Mouse (Mus musculus): ENCODE measurements around the gene Fam129c.
A peak's percentile ranks its signal among the peaks of the same experiment; 100 is the strongest.

Fam129c gene

DNA sequence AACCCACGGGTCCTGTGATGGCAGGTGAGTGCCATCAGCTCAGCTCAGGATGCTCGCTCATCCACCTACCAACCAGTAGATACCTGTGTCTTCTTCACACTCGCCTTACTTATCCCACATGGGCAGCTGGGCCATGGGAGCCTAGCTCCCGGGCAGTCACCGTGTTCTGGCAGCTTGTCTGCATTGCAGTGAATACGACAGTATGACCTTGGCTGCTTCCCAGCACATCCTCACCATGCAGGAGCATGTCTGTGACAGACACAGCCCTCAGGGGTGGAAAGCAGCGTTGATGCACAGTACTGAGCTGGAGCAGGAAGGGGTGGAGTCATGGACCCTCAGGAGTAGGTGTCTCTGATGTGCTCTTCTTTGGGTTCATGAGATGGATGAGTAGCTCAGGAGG lies 23.0 kb upstream of the Fam129c start:
- no peak for DNase-seq (ENCODE audit: low read depth, low spot score)

DNA sequence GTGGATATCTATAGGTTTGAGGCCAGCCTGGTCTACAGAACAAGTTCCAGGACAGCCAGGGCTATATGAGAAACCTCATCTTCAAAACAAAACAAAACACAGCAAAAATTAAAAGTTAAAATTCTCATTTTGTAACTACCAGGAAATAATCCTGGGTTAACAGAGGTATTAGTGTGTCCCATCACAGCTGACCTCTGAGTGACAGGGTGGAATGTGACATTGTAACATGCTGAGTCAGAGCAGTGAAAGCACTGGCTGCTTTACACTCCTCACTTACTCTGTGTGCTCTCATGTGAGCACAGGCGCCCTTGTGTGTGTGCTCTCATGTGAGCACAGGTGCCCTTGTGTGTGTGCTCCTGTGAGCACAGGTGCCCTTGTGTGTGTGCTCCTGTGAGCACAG lies 22.4 kb upstream of the Fam129c start:
- DNase-seq (ENCODE audit: low read depth, low spot score): no peak

DNA sequence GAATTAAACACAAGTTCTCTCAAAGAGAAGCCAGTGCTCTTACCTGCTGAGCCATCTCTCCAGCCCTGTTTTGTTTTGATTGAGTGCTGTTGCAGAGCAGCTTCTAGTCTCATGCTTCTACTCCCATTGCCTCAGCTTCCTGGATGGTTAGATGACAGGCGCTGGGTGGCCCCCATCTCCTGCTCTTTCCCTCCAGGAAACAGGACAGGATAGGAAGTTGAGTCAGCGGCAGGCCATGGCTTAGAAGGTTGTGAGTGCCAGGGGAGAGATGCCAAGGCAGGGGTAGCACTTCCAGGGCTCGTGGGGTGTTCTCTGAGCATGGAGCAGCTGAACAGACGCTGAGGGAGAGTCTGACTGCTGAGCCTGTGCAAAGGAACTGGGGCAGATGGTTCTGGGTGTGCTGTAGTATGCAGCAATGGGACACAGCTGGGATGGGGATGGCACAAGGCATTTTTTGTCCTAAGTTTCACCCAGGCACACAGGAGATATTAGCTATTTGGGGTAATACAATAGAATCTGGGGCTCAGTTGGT lies 19.5 kb upstream of the Fam129c start:
- DNase-seq (ENCODE audit: low read depth, low spot score): no peak

DNA sequence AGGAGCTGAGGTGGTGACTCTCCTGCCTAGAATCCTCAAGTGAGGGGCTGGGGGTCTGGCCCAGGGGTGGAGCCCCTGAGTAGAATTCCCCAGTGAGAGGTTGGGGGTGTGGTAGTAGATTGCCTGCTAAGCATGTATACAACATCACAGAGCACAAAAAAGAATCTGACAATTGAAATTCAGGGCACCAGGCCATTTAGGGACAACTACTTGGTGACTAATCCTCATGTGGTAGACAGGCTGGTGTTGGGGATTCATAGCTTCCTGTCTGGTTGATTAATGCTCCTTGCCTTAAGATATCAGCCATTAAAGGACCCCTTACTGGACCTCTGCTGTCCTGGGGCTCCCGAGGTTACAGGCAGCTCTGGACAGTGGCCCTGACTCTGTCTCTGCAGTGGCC lies 18.4 kb upstream of the Fam129c start:
- no peak for DNase-seq (ENCODE audit: low read depth, low spot score)

DNA sequence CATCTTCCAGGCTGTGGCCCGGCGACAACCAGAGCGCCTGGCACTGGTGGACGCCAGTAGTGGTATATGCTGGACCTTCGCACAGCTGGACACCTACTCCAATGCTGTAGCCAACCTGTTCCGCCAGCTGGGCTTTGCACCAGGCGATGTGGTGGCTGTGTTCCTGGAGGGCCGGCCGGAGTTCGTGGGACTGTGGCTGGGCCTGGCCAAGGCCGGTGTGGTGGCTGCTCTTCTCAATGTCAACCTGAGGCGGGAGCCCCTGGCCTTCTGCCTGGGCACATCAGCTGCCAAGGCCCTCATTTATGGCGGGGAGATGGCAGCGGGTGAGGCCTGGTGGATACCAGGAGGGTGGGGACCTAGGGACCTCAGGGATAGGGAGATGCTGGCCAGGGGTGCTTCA lies 18.0 kb upstream of the Fam129c start:
- no peak for DNase-seq (ENCODE audit: low read depth, low spot score)

DNA sequence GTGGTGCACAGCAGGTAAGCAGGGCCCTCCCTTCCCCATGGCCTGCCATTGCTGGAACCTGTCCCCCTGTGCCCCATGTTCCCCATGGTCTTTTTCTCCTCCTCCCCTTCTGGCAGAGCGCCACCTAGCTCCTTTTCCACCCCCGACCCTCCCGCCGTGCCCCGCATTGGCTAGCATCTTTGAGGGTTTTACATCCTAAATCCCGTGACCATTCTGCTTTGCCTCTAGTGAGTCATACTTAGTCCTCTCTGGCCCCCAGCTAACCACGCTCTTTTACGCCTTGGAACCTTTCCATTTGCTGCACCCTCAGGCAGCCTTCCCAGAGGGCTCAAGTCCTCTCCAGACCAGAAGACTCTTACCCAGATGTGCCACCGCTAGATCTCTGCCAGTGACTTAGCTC lies 17.2 kb upstream of the Fam129c start:
- no peak for DNase-seq (ENCODE audit: low read depth, low spot score)

DNA sequence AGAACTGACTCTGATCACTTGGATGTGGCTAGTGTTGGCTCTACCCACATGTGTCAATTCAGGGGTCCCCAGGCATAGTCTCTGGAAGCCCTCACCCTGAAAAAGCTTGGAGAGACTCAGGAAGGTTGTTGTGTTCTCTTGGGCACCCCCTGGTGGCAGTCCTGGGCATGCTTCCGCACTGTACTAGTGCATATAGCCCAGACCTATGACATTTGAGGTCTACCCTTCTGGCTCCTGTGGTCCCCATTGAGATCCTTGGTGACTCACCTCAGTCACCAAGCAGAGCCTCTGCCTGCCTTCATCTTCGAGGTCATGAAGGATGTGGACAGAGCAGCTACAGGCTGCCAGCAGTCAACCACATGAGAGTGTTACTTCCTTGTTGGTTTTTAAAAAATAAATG lies 10.6 kb upstream of the Fam129c start:
- no peak for DNase-seq (ENCODE audit: low read depth, low spot score)

DNA sequence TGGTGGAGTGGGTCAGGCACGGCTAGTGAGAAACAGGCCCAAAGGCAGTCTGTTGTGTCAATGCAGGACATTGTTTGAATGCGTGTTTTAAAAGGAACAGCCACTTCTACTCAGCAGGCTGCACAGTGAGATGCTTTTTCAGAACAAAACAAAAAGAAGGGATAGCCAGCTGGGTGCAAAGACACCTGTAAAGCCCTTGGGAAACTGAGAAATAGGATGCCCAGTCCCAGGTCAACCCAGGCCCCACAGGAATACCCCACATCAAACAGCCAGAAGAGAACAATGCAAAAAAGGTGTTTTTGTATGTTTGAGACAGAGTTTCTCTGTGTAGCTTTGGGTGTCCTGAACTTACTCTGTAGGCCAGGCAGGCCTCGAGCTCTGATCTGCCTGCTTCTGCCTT lies 8.7 kb upstream of the Fam129c start:
- DNase-seq (ENCODE audit: low read depth, low spot score): no peak

DNA sequence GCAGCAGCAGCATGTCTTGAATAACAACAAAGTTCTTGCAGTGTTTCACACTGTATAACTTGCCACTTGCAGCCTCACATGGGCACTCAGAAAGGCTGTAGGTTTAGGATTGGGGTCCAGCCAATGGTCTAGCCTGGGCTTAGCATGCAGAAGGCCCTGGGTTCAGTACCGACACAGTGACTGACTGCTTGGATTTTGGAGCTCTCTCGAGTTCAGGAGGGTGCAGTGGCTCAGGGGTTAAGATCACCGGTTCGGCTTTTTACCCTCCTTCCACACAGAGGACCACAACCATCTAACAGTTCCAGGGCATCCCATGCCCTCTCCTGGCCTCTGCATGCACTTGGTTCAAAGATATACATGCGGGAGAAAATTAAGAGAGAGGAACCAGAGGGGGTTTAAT lies 6.4 kb upstream of the Fam129c start:
- no peak for DNase-seq (ENCODE audit: low read depth, low spot score)

DNA sequence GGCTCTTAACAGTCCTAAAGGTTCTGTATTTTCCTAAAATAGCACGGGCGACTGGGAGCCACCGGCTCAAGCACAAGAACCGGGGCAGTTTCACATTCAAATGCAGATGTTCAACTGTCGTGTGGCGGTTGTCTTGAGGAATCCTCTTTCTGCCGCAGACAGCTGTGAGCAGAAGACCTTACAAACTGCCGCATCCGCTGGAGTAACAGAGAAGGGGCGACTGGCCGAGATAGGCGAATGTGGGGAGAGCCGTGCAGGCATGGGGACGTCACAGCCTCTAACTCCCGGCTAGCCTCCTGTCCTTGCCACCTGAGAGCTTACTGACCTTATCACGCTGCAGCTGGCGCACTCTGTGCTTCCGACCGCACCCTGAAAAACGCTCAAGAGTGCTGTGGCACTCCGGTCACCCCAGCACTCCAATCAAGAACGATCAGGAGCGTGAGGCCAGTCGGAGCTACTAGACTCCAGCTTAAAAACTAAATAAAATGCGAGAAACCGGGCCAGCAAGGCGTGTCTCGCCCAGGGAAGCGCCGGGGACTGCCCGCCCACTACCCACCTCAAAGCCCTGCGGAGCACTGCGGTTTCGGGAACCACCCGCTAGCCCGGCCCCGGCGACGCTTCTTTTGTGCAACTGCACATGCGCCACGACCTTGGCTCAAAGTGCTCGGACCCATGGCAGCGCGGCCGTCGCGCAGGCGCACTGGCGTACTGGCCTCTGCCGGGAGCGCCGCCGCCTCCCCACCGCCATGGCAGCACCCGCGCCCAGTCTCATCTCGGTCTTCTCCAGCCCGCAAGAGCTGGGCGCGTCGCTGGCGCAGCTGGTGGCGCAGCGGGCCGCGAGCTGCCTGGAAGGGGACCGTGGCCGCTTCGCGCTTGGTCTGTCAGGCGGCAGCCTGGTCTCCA lies 5.7 kb upstream of the Fam129c start, which contains the start of gene Pgls:
TSS of gene Pgls (plus strand) at position 706 of the 903 bp plus-strand sequence.
- DNase-seq (ENCODE audit: low read depth, low spot score): peak; percentile 87

DNA sequence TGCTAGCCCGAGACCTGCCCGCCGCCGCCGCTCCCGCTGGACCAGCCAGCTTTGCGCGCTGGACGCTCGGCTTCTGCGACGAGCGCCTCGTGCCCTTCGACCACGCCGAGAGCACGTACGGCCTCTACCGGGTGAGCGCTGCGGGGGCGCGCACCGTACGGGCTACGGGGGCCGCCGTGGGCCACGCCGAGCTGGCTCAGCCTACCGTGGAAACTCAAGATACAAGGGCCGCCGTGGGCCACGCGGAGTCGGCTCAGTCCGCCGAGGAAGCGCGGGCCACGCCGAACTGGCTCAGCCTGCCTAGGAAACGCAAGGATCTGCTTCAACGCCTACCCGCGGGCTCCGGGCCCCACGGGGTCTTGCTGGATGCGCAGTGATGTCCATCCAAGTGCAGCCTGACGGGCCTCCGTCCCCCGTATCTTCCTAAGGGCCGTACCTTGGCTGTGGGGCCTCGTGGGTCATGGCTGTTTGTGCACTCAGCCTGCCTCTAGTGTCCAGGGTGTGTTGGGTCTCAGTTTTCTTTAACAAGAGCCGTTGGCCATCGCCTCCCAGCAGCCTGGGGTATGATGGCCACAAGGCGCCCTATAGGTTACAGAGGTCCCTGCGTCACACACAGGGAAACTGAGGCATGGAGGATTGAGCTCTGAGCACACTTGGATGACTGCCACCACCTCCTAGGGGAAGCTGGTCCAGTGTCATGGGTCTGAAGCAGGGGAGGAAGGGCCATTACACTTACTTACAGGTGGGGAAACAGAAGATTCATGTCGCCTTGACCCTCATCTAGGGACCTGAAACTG lies 4.9 kb upstream of the Fam129c start:
- peak; percentile 56 for DNase-seq (ENCODE audit: low read depth, low spot score)

DNA sequence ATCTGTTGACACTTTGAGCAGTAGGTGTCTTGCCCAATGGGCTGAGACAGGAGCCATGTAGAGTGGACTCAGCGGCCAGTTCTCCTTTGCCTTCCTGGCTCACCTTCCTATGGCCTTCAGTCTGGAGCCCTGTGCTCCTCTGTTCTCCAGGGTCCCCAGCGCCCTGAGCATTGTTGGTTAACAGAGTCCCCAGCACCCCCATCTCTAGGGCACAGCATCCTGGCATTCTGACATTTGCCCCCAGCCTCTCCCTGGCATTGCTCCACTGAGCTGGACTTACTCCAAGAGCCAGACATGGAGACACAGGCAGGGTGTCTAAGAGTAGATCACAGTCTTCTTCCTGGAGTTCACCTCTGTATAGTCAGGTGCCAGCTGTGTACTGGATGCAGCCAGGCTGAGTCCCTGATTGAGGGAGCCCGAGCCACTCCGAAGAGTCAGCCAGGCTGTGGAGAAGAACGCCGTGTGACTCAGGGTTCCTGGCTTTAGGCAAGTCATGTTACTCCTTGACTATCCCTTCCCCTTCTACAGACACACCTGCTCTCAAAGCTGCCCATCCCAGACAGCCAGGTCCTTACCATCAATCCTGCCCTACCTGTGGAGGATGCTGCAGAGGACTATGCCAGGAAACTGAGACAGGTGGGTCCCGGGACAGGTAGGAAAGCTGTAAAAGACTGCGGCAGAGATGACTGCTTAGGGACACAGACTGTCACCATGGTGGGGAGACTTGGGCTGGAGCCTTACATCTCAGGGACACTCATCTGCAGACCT lies 3.7 kb upstream of the Fam129c start:
- DNase-seq (ENCODE audit: low read depth, low spot score): no peak

DNA sequence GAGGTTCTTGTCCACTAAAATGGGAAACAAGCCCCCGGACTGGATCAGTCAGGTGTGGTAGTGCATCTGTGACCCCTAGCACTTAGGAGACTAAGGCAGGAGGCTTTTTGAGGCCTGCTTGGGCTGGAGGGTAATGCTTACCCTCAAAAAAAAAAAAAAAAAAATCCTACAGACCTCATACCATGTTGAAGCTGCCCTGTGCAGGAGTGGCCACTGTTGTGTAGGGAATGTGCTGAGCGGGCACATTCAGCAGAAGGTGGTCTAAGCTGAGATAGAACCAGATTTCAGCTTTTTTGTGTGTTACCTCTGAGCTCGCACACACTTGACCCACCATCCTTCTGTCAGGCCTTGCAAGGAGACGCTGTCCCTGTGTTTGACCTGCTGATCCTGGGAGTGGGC lies 3.1 kb upstream of the Fam129c start:
- DNase-seq (ENCODE audit: low read depth, low spot score): no peak

DNA sequence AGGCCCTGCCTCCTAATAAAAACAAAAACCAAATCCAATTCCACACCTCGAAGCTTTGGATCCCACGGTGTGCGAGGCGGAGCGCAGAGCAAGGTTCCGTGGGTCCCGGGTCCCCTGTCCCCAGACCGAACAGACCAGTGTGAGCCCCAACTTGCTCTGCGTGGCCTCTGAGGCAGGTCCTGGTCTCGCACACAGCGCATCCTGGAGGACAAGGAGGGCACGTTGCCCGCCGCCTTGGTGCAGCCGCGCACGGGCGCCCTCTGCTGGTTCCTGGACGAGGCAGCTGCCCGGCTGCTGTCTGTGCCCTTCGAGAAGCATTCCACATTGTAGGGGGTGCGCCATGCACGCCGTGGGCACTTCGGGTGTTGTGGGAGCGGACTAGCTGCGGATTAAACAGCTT lies 1.6 kb upstream of the Fam129c start:
- DNase-seq (ENCODE audit: low read depth, low spot score): peak; percentile 63

DNA sequence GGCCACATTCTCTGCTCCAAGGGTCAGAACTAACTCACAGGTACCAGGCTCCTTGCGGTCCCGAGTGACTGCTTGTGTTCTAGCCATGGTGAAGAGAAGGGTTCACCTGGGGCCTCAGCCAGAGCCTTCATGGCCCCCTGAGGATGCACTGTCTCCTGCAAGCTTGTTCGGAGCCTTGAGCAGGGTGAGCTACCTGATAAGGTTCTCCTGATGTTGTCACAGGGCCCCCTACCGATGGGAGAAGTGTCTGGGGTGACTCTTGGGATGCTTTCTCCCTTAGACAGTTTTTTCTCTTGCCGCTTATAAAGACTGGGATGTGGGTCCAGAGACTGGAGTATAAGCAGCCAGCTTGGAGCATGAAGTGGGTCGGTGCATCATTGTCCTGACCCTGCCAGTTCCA lies 1.1 kb upstream of the Fam129c start:
- DNase-seq (ENCODE audit: low read depth, low spot score): no peak

DNA sequence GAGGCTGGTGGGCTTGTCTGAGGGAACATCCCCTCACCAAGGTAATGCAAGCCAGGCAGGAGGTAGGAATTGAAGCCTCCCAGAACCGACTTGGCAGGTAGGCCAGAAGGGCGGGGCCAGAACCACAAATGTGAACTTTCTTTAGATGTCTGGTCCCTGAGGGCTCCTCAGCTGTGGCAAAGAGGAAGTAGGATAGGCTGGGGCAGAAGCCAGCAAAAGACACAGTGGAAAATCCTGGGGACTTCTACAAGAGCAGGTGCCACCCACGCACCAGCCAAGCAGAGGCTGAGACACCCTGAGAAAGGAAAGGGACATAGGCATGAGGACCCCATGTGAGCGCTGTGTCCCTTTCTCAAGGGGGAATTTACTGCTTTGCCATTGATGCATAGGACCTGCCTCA lies 650 bp upstream of the Fam129c start:
- no peak for DNase-seq (ENCODE audit: low read depth, low spot score)

DNA sequence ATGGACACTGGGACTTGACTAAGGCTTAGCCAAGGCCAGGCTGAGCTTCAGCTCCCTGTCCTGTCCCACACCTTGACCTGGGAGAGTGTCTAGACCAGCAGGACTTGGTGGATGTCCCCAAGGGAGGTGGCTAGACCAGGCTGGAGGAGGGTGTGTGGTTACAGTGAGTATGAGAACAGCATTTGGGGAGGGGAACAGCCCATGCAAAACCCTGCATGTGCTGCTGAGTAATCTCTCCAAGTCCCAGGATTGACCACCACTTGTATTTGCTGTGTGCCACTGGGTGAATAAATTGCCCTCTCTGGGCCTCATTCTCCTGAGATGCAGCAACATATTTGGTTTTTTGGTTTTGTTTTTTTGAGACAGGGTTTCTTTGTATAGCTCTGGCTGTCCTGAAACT lies 927 bp downstream of the Fam129c start:
- DNase-seq (ENCODE audit: low read depth, low spot score): no peak

DNA sequence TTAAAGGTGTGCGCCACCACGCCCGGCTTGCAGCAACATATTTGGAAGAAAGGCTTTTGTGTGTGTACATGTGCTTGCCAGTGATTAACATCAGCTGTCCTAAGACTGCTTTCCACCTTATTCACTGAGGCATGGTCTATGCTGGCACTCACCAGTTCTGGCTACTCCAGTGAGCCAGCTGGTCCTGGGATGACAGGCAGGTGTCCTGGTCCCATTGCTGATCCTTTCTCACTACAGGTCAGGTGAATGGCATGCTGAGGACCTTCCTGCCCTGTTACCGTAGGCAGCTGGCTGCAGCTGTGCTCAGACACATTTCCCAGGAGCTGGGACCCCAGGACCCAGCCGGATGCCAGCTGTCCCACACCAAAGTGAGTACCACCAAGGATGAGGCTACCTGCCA lies 1.4 kb downstream of the Fam129c start:
- DNase-seq (ENCODE audit: low read depth, low spot score): no peak

DNA sequence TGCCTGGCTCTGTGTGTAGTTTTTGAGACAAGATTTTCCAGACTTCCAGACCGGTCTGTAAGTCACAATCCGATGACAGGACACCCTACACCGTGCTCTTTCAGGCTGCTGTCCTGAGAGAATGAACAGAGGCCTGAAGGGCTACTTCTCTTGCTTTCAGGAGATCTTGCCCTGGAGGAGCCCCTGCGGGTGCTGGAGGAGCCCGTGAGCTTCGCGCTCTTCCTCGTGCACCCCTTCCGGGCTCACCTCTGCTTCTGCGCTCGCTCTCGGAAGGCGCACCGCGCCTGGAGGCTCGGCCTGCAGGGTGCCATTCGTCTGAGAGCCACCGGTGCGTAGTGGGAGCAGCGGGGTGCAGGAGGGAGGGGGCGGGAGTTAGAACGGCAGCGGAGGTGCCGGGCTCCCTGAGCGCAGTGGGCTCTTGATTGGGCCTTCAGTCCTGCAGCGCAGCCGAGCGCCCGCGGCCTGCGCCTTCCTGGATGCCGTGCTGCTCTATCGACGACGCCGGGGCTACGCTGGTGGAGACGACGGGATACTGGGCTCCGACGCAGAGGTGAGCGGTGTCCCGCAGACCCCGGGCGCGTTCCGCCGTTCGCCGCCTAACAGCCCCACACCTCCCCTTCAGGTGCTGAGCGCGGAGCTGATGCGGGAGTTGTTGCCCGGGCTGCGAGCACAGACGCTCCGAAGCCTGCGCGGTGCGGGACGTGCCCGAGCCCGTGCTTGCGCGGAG lies 4.7 kb downstream of the Fam129c start:
- DNase-seq (ENCODE audit: low read depth, low spot score): no peak

DNA sequence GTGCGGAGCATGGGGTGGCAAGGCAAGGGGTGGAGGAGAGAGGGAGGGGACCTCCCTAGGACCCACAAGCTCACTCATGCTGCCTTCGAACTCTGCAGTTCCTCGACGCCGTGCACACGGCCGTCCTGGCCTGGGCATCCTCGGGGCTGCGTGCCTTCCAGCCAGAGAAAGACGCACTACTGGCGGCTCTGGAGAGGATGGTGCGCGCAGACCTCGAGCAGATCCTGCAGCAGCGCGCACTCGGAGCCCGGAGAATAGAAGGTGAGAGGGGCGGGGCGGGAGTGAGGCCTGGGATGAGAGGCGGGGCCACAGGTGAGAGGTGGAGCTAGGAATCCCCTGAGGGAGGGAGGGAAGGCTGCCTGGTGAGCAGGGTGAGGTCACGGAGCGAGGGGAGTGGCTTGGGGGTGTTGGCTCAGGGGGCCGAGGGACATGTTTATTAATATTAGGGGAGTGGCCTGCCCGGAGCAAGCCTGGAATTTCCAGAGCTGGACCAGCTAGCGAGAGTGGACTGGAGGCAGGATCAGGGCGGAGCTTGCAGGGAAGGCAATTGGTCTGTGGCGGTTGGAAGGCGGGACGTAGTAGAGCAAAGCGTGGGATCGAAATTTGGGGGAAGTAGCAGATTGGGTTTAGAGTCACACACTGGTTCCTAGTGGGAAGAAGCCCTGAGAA lies 5.4 kb downstream of the Fam129c start:
- peak; percentile 70 for DNase-seq (ENCODE audit: low read depth, low spot score)

DNA sequence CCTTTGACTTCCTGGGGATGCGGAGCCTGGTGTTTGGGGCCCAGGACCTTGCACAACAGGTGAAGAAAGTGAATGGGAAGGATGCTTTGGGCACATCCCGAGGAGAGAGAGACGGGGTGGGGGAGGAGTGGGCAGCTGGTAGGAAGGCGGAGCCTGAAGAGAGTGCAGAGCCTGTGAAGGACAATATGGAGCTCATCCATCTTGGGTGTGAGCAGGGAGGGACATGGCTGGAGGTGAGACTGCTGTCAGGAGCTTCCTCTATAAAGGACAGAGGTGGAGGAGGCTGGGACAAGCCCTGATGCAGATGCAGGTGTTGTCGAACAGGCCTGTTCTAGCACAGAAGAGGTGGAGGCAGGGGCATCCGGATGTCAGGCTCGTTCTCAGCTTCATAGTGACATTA lies 6.6 kb downstream of the Fam129c start:
- DNase-seq (ENCODE audit: low read depth, low spot score): no peak
